Mouse (Mus musculus): ENCODE measurements at regions not wholly inside any gene's neighbourhood (a gene's known extent, or its start where the extent isn't known, plus 50 kb on each side); places are given as distances from the start of the nearest gene placed in this dataset.

DNA sequence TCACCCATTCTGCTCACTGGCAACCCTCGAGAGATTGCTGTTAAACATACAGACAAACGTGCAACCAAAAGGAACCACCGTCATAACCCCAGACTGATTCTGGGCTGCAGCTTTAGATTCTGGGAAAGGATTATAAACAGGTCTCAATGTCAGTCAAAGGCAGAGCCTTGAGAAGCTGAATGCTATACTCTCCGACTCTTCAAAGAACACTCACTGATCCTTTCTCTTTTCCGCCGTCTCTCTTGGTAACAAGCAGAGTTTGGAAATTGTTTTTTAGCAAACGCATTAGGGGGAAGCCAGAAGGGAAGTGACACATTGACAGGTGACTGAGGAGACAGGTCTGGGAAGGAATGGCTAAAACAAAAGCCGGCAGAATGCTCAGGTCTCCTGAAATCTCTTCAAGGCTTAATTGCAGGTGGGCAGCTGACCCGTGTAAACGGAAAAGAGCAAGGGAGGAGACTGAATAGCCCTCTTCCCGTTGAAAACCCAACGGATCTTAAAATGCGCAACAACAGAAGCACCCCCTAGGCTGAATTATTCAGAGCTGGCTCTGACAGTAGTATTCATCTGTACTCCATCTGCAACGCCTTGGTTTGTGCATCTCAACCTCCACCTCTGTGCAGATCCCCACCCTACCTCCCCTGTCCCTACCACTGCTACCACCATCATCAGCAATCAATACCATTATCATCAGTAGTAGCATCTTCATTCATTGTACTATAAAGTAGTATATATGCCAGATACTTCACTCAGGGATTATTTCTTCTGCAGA lies 219.6 kb downstream of the Tmem38b start:
- no peak for DNase-seq

DNA sequence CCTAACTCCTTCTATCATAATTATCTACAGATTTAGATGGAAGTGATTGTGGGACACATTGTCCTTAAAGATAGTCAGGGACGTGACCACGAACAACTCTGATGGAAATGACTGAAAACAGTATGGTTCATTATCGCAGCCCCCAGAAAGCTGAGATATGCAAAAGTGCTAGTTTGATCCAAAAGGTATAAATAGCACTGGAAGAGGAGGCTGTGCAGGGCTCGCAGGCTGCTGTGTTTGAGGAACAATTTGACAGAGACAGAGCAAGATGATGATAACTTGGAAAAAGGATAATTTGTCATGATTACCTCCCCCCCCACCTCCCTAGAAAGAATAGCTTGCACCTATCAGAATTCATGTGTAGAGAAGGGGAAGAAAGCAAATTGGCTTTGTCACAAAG lies 238.5 kb downstream of the Tmem38b start:
- no peak for DNase-seq

DNA sequence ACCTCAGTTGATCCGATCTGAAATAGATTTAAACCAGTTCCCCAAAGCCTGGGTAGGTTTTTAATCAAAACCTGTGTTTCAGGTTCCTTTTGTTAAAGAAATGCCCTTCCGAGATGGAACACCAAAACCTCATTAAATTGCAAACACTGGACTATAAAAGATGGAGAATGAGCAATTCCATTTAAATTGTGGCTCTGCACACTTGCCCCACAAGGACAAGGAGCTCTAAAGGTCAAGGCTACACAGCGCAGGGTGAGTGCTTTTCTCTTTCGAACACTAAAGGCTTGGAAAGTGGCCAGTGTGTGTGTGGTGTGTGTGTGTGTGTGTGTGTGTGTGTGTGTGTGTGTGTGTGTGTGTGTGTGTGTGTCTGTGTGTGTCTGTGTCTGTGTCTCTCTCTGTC lies 246.1 kb downstream of the Tmem38b start:
- DNase-seq: no peak

DNA sequence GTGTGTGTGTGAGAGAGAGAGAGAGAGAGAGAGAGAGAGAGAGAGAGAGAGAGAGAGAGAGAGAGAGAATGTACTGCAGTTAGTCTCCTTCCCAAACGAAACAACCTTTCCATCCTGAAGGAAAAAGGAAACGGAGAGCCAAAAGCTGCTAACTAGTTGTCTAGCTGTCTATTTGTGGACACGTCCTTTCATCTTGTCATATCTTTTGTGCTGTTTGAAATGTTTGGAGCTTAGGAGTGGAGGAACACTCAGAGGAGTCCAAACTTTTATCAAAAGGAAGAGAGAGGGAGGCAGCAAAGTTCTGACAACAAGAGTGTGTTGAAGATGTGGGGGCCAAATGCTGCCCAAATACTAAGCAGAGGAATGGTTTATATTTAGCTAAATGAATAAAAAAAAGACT lies 246.6 kb downstream of the Tmem38b start:
- no peak for DNase-seq

DNA sequence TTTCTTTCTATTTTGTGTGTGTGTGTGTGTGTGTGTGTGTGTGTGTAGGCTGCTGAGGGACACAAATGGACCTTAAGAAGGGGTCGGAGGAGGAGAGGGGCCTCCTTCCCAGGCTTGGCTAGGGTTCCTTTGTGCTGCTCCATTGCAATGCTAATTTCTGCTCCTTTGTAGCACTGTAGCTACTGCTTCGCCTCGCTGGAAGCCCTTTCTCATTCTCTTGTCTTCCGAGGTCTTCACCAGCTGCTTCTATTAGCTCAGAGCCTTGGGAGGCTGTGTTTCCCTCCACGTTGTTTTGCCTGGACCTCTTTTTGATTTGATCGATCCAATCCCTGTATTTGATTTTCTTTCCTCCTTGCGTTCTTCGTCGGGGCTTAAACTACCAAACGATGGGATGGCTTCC lies 247.1 kb downstream of the Tmem38b start:
- no peak for DNase-seq

DNA sequence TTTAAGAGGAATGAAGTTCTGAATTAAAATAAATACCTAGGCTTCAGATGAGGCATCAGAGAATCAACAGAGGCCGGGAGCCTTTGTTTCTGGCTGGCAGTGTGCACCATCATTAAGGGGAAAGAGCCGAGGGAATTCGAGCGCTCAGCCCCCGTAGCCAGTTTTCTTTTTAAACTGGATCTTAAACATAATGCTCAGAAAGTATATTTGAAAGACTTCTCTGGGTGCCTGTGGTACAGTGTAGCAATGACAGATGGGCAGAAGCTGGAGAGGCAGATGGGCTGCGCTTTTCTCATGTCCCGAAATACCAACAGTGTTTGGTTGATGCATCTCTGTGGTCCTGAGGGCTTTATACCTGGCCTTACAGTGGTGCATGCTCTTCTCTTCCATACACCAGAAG lies 247.6 kb downstream of the Tmem38b start:
- DNase-seq: no peak

DNA sequence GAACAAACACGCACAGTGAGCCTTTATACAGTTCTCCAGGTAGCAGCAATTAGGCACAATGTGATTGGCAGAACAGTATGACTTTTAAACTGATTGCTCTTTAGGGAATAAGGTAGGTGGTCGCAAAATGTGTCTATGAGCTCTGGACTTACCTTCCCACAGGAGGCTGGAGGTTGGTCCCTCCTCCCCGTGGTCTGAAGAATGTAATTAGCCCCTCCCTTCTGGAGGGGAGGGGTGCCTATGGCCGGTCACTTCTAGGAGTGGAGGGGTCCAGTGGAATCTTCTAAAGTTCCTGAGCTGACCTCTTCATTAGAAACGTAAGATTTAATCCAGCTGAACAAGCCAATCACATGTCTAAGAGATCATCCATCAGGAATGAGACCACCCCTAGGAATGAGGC lies 248.4 kb downstream of the Tmem38b start:
- DNase-seq: no peak

DNA sequence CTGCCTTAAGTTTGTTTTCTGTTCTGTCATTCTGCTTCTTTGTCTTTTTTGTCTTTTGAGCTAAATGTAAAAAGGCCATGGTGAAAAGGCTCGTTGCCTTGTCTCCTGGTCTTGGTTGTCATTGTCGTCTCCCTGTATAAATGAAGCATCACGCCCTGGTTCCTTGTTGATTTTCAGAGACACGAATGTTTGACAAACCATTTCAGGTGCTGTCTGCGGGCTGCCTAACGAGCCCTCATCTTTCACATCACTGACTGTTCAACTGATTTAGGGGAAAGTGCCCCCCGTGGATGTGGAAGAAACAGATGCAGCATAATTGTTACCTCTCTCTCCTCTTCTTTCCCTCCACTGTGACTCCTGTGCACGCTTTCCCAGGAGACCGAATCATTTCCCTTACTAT lies 254.7 kb downstream of the Tmem38b start:
- DNase-seq: no peak

DNA sequence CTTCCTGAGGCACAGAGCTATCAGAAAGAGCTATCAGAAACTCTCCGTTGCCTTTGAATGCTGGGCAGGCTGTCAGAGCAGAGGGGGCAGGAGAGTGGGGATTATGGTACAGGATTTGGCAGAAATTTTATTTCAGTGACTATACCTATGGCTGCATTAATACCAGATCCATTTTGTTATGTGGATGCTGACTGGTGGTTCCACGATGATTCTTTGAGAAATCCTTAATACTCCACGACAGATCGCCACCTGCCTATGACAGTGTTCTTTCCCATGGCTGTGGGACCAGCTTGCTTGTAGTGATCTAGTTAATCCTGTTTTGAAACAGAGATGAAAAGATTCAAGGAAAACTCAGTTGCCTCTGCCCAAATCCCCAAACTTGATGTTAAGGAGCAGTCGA lies 255.6 kb downstream of the Tmem38b start:
- no peak for DNase-seq

DNA sequence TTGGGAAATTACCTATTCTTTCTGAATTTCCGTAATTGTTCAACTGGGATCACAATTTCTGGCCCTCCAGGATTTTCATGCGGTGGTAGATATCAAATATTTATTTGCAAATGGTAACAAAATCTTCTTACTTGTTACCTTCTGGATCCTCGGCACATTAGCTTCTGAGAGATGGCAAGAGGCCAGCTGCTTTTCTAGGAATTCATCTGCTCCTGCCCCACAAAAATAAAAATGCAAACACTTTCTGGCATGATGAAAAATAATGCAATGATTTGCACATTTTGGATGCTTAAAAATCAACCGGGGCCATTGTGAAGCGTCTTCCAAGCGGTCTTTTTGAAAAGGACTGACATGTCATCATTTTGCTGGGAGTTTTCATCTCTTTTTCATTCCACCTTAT lies 258.9 kb downstream of the Tmem38b start:
- DNase-seq: no peak

DNA sequence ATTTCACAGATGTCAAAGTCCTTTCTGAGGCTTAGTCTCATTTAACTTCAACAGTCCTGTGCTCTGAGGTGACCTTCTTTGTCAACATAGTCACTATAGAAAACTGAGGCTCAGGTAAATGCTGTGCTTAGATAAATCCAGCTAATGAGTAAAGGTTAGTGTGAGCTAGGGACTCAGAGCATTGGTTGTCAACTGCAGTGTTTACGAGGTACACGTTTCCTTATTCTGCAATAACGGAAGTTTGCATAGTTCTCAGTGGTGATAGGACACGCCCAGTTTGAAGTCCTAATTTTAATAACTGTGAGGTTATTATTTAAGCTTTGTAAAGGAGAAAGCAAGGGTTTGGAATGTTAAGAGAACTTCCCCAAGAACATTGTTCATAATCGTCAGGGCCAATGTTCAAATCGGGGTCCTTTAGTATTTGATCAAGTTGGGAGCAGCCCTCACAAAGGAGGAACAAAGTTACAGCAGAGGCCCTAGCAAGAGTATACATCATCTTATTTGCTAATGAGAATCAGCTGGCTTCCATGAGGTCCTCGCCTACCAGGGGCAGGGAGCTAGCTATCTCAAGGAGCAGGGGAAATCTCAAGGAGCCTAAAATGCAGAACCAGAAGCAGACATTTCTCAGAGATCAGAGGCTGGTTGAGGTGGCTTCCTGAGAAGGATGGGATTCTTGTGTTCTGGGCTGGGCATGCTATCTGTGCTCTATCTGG lies 268.6 kb downstream of the Tmem38b start:
- DNase-seq: no peak

DNA sequence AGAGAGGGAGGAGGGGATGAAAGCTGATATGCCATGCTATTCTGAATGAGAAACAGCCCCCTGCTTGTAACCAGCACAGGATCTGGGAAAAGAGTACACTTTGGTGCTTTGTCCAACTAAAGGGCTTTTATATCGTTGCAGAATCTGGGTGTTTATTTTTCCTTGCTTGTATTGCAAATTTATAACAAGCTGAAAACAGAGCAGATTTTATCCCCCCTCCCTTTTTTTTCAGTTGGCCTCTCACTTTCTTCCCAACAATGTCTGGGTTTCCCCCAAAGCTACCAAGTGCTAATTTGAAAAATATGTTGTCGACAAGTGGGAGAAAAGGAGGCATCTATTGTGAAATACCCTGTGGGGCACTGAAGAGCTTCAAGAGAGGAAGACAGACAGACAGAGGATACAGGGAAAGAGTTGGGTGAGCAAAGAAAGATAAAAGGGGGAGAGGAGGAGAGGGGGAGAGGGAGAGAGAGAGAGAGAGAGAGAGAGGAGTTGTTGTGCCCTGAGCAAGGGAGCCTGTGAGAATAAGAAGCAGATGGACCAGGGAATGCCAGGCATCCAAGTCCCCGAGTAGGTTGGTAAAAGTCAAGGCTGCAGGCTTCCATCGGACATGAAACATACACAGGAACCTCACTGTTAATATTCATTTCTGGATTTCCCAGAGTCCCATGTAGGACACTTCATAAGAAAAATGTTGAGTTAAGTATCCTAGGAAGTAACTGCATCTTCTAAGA lies 269.5 kb downstream of the Tmem38b start:
- no peak for DNase-seq

DNA sequence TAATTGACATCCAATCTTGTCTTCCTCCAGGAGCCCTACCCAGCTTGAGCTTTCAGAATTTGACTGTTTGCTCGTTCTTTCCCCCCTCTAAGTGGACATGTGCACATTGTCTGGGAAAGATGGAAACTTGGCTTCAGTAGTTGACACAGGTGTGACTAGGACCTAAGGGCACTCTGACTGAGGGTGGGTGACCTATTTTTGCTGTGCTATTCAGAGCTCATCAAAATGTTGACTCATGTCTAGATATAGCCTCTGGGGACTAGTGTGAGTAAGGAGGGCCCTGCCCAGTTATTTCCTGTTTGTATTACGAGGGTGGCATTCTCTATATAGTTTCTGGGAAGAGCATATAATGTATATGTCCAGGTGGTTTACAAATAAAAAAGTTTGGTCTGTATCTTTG lies 271.7 kb downstream of the Tmem38b start:
- no peak for DNase-seq

DNA sequence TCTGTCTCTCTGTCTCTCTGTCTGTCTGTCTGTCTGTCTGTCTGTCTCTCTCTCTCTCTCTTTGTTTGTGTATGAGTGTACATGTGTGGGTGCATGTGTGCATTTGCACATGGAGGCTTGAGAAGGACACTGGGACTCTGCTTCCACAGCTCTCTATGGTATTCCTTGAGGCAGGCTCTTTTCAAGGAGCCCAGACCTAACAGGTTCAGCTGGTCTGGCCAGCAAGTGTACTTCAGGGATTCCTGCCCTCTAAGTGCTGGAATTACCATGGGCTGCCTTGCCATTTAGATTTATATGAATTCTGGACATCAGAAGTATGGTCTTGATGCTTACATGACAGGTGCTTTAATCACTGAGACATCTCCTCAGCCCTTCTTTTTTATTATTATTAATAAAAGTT lies 274.4 kb downstream of the Tmem38b start:
- DNase-seq: no peak

DNA sequence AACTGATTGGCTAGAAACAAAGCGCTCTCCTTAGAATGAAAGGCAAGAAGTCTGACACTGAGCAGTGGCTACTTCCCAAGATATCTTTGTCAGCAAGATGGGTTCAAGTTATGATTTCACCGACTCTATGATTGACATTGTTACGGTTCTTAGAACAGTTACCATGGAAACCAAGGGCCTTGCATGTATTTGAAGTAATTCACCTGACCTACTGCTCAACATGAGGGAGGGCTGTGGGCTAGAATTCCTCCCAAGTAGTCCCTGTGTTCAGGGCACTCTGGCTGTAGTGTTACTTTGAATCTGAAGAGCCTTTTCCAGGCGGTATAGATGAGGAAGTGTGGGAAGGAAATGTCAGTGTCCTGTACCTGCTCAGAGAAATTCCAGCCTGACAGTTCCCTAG lies 281.1 kb downstream of the Tmem38b start:
- no peak for DNase-seq

DNA sequence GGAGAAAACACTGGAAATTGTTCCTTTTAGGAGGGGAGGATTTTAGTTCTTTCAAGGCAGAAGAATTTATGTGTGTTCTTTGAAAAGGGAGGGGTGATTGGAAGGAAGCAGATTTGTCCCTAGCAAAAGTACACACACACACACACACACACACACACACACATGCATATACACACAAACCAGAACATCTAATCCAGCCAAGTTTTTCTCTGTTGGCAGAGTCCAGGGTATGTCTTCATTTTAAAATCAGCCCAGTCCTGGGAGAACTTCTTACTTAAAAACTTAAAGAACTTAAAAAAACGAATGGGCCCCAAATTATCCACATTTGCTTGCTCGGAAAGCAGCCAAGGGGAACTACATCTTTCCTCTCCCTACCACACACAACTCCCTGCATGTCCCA lies 290.5 kb downstream of the Tmem38b start:
- no peak for DNase-seq

DNA sequence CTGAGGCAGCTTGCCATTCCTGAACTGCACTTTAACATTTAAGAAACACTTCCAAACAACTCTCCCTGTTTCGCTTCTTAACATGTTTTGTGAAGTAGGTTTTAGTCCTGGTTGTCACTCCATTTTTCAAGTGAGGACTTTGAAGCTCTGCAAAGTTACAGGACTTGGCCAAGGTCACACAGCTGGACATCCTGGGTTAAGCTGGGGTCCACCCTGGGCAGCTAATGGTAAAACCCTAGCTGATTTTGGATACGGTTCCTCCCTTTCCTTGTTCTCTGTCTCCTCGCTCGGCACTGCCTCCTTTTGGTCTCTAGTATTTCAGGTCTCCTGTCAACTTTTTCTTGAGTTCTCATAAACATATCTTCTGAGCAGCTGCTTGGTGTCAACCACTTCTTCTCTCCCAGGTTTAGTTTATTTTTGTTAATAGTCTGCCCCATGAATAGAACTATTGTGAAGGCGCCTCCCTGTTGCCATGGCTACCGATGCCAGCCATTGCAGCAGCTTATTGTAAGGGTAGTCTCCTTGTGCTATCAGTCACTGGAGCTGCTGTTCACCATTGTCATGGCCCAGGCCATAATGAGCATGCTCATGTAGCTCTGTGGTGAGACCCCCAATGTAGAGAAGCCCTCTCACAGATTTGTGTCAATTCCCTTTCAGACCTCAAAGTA lies 292.5 kb downstream of the Tmem38b start:
- no peak for DNase-seq

DNA sequence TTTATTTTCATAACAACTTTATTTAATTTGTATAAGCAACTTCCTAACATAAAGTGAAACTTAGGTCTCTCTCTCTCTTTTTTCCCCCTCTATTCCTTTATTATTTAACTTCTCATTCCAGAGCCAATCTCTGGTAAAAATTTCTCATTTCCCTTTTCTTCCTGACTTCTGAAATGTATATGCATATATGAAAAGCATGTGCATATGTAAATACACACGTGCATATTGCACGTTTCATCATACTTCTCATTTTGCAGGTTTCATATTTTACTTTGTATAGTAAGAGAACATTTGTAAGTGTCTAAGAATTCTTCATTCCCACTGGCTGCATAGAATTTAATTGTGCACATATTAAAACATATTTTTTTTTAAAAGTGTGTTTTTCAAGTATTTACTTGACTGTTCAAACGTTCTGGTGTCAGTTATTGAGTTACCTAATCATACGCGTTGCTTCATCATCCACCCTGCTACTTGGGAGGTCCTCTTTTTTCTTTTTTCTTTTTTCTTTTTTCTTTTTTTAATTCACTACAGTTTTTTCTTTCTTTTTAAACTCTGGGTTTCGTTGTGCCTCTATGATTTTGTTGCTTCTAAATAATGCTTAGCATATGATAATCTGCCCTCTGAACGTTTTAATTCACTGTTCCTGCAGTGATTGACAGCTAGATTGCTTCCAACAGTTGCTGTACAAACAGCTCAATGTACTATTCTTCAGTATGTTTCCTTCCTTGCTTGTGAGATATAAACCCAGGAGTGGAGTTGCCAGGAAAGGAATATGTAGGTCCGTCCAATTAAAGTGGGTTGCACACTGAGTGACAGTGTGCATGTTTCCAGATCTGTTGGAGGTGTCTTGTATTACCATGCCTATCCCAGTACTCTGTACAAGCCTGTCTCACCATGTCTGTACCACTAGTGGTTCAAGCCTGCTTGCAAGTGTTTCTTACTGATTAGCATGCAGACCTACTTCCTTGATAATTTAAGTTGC lies 303.2 kb downstream of the Tmem38b start:
- no peak for DNase-seq

DNA sequence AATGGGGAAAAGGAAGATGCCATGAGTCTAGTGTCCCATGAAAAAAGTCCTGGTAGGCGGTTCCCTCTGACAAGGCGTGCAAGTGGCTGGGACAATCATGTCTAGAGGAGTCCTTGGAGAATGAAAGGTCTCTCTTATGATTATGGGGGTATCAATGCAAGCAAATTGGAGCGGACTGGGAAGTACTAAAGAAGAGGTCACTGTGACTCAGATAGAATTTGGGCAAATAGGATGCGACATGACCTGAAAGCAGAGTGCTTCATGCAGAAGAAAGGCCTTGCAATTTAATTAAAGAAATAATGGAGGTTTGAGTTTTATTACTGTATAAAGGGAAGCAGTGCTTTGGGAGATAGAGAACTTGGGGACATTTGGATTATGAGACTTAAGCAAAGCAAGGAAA lies 330.3 kb downstream of the Tmem38b start:
- no peak for DNase-seq

DNA sequence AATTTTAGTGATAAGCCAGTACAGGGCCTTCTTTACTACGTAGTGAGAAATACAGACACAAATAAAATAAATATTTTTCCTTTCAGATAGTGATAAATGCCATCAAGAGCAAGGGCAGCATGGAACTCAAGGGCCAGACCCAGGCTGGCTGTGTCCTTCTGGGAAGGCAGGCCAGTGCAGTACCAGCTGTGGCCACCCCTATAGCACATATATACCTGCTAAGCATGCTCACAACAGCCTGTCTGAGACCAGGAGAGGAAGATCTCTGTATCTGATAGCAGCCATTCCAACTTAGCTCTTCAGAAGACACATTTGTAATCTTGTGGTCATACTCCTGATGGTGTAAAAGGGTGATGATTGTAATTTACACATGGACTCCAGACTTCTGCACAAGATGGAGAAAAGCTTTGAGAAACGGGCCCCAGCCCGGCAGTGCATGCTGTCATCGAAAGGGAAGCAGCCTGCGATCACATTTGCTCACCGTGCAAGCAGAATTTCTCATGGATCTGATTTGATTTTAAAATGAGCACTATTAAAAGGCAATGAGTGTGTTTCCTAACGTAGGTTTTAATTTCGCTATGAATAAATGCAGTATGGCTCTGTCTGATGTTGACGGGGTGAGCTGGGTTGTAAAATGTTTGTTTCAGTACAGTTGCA lies 335.6 kb downstream of the Tmem38b start:
- DNase-seq: no peak

DNA sequence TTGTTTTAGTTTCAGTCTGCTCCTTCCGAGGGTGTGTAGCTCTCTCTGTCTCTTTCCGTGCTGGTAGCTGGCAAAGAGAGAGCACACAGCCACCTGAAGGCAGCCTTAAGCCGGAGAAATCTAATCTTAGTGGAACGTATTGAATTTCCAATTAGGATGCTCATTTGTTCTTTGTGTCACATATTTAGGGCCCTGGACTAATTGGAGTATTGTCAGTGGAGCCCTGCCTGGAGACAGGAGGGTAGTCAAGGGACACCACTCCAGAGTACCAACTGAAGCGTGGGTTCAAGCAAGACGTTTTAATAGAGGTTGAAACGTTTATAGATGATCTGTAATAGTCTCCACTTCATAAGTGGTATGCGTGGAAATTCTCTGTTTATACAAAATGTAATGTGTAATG lies 336.5 kb downstream of the Tmem38b start:
- DNase-seq: no peak
